Mouse (Mus musculus) megakaryocyte, adult 5-6 weeks (primary cell): ENCODE data around the gene Slc4a11. TPM values are rescaled to one million over a fixed set of nuclear protein-coding genes. Genes with fewer than 3 reads are reported as not detected.
A peak's percentile ranks its signal among the peaks of the same experiment; 100 is the strongest.
"Not testable (repeated sequence)": the region's sequence is repeated elsewhere in the genome, so short reads cannot be mapped to it uniquely, and the experiment has no call there.

Source experiments
- ATAC-seq: 2 replicates; pipeline ENCODE4 v1.8.0; 2016; ENCODE audit warnings: mild to moderate bottlenecking, inconsistent platforms; ENCODE audit not compliant: poor library complexity, severe bottlenecking
- total RNA-seq, 2 experiments: library from RNA; stranded (forward) in 1 of 2; stranded (reverse) in 1 of 2; fragments of 153-499, 151-499 nt in 1 of 2; fragments of 221-1000, 200-1000 nt in 1 of 2; gene quantifications; 2 replicates each; pipeline versions ENCODE4 v1.2.3 to v1.2.4; 2015 to 2017

Gene Slc4a11
- total RNA-seq, 2 experiments from 2014 or later: not detected

- ATAC-seq: no peak
Measured at GRCm38 (mm10) chr2:130681531-130681930, 15.8 kb downstream of the Slc4a11 start.

GRCm38 (mm10) chr2:130679899-130680298, 17.4 kb downstream of the Slc4a11 start:
- ATAC-seq: no peak

DNA sequence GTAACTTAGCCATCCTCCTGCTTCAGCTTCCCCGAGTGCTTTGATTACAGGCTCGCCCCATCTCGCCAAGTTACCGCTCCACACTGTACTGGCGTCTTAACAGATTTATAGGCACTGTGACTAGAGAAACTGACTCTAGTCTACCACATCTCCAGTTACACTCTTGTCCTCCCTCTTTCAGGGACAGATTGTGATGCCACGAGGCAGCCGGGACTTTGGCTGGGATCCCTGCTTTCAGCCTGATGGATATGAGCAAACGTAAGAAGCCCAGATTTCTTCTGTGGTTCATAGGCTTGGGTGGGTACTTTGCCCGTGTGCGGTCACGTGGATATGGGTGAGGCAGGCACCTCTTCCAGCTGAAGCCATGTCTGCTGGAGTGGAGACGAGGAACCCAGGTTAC, 18.2 kb downstream of the Slc4a11 start:
- ATAC-seq: no peak

DNA sequence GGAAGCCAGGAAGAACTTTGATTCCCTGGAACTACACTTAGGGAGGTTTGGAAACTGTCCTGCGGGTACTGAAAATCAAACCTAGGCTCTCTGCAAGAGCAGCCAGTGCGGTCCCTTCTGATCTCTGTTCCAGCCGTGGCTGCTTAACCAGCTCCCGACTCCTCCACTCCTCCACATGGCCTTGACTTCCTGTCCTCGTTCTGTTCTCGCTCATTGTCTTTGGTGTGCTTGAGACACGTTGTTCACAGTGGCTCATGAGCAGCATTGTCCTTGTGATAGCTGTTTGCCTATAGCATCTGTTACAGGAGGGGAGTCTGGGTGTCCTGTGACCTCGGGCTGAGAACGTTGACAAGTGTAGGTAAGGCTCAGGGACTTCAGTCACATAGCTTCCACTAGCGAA, 20.1 kb downstream of the Slc4a11 start:
- no peak for ATAC-seq

DNA sequence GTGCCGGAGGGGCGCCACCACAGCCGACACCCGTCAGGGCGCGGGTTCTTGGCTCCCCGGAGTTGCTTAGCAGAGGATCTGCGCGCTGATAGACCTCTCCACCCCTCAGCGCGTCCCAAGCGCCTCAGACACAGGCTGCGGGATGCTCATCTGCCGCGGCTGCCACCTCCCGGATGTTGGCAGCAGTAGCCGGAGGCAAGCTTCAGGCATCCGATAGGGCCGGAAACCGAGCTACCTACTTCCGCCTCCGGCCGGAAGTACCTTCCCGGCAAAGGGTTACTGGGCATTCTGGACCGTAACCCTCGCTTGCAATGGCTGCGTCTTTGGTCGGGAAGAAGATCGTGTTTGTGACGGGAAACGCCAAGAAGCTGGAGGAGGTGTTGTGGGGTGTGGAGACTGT, 29.8 kb downstream of the Slc4a11 start, which contains the start of gene Itpa:
Gene Itpa, plus strand, starts transcription at position 52 of the 400 bp plus-strand sequence.
- ATAC-seq: peak; percentile 80

- ATAC-seq: peak; percentile 82
Measured at GRCm38 (mm10) chr2:130664102-130664701, 33.1 kb downstream of the Slc4a11 start, which contains the start of gene Ddrgk1. Gene Ddrgk1, minus strand, starts transcription at chr2:130664659.

GRCm38 (mm10) chr2:130663342-130663741, 34.0 kb downstream of the Slc4a11 start:
- ATAC-seq: no peak

DNA sequence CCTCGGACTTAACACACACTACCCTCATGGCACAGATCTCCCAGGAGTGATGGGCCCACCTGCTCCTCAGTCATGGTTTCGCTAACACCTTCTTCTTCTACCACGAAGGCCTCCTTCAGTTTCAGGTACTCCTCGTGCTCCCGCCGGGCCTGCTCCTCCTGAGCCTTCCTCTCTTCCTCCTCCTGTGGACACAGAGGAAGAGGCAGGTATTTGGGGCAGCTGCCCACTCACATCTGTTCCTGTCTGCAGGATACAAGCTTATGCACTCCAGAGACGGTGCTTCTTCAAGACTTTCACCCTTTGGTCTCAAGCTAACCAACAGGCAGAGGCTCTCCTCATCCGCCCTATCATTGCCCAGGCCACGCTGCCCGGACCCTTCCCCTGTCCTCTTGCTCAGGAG, 38.8 kb downstream of the Slc4a11 start:
- no peak for ATAC-seq

- no peak for ATAC-seq
Measured at GRCm38 (mm10) chr2:130657541-130657940, 39.8 kb downstream of the Slc4a11 start.

- ATAC-seq: no peak
Measured at GRCm38 (mm10) chr2:130656536-130656935, 40.8 kb downstream of the Slc4a11 start.

DNA sequence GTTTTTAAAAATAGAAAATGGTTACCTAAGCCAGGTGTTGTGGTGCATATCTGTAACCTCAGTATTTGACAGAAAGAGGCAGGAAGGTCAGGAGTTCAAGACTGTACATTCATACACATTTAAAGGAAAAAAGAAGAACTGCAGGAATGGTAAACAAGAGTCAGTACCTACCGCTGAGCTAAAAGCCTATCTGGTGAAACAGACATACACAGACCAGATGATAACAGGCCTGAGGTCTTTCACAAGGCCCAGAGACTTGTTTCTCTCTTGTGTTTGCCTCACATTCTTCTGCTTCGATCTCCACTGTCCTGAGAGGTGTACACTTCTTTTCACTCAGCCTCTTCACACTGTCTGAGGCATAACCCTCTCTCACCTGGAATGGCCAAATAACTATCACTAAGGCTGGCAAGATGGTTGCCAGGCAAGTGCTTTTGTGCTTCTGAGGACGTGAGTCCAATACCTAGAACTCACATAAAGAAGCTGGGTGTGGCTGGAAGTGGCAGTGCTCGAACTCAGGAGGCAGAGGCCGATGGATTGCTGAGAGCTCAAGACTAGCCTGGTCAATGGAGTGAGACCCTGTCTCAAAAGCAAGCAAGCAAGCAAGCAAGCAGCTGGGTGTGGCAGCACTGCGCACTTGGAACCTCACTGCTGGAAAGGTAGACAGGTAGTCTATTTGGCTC, 41.5 kb downstream of the Slc4a11 start:
- ATAC-seq: no peak

DNA sequence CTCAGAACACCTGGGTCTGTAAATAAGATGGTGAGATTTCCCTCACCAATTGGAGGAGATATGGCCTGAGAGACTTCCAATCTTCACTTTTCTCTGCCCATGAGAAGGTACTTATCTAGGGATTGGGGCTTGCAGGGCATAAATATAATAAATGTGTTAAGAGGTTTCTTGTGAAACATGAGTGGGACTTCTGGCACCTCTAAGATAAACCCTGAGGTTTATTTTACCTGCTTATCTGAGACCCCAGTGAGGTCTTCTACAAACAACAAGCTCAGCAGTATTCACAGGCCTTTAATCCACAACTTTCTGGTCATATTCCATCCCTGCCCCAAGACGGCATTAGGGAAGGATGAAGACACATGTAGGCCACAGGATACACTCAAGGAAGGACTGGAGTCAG, 43.6 kb downstream of the Slc4a11 start:
- ATAC-seq: no peak

- ATAC-seq: no peak
Measured at GRCm38 (mm10) chr2:130653303-130653702, 44.0 kb downstream of the Slc4a11 start.

DNA sequence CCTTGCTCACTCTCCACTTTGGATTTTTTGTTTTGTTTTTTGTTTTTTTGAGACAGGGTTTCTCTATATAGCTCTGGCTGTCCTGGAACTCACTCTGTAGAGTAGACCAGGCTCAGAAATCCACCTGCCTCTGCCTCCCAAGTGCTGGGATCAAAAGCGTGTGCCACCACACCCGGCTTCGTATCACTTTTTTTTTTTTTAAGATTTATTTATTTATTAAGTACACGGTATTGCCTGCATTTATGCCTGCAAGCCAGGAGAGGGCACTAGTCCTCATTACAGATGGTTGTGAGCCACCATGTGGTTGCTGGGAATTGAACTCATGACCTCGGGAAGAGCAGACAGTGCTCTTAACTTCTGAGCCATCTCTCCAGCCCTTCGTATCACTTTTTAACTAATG, 48.3 kb downstream of the Slc4a11 start:
- not testable (repeated sequence) for ATAC-seq

GRCm38 (mm10) chr2:130645198-130645597, 52.1 kb downstream of the Slc4a11 start:
- no peak for ATAC-seq

GRCm38 (mm10) chr2:130642684-130643369, 54.5 kb downstream of the Slc4a11 start, which contains the start of gene Lzts3:
Gene Lzts3, minus strand, starts transcription at chr2:130642803.
- peak; percentile 95 for ATAC-seq

DNA sequence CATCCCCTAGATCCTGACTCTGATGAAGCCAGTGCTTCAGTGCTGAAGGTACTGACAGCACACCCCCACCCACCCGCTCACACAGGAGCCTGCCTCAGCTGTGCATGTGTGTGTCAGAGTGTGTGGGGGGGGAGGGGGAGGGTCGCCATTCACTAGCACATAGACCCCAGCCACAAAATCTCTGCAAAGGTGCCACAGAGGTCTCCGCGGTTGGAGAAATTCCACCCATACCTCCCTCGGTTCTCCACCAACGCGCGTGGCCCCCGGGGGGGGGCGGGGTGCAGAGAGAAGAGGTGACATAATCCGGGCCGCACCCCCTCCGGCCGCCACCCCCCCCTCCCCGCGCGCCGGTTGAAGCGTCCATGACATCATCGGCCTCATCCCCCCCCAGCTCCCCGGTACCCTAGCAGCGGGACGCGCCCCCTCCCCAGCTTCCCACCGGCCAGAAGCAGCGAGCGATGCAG, 55.1 kb downstream of the Slc4a11 start:
- peak; percentile 24 for ATAC-seq

- no peak for ATAC-seq
Measured at GRCm38 (mm10) chr2:130641351-130642025, 55.8 kb downstream of the Slc4a11 start.

- no peak for ATAC-seq
Measured at GRCm38 (mm10) chr2:130639276-130639675, 58.0 kb downstream of the Slc4a11 start.

DNA sequence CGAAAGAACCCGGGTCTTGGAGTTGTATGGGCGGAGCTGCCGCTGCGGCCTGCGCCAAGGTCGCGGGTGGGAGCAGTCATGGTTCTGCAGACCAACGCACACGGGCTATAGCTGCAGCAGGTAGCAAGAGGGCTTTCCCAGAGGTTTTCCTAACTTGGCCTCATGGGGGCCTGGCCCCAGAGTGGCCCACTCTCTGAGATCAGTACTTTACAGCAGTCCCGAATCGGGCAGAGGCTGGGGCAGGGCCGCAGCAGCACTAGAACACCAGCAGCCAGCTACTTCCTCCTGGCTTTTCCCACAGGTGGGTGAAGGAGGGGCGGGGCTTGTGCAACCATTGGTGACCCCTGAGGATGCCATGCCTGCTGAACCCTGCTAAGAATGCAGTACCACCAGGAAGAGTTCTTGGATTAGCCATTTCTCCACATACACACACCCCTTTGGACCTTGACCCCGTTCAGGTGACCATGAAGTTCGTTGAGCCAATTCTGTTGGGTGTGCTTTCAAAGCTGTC, 59.2 kb downstream of the Slc4a11 start:
- ATAC-seq: no peak

DNA sequence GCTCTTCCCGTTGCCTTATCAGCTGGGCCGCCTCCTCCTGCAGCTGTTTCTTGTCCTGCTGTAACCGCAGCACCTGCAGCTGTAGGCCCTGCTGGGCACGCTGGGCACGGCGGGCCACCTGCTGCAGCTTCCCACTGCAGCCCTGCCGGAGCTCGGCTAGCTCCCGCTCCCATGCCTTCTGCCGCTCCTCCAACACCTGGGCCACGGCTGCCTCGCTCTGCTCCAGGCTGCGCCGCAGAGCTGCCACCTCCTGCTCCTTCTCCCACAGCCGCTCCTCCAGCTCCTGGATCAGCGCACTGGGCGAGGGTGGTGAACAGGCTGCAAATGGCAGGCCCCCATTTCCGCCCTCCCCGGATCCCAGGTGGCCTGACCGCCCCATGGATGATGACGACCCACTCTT, 61.5 kb downstream of the Slc4a11 start:
- ATAC-seq: peak; percentile 26; the same call in 1 of the 2 replicates
